11 mouse cellular contexts compared by ENCODE assay signal in the genomic region with DNA sequence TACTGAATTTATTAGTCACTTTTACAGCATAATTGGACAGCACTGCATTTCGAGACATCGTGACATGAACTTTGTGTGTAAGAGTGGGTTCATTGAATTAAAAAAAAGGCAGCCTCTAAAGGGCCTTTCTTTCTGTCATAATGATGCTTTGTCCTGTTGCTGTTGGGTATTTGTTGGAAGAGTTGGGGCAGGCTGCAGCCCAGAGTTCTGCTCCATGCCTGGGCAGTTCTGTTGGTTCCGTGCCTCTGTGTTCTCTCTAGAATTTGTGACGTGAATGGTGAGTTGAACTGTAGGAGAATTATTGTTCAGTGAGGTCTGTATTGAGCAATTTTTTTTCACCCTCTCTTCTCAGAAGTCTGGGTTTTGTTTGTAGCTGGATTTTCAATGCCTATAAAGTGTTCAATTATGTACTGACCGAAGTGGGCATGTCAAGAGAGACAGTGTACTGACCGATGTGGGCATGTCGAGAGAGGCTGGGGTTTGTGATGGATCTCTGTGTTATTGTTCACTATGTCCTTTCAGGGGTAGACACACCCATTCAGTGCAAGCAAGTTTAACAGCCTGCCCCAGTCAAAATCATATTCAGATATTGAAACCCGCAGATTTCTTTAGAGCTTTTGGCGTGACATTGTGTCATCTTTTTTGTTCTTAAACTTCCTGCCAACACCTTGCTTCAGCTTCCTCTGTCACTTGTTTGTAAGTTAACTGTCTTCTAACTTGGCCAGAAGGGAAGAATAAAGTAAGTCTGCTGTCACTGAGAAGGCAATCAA. TPM values are rescaled to one million over a fixed set of nuclear protein-coding genes. Genes with fewer than 3 reads are reported as not detected.
A peak's percentile ranks its signal among the peaks of the same experiment; 100 is the strongest.
DNase-seq lines count a peak whose midpoint lies in the region; ATAC-seq and TF ChIP-seq lines count a peak whose summit lies in the region.
"Had no signal": no experiment of that assay in that cellular context is flagged by ENCODE, and none has a peak within 500 bp of the region (broad histone marks: within the 10 kb centered on the region; RNA-seq: fewer than 3 reads in every experiment).

No protein-coding gene starts in this region.

- no peaks in the 10 kb centered on the region for H3K27me3 ChIP-seq in forebrain, embryonic 12.5 days
- no peaks in the 10 kb centered on the region for H3K27me3 ChIP-seq in forebrain, postnatal 0 days (ENCODE audit: insufficient read depth, low read length)
- H3K27me3 ChIP-seq in lung, embryonic 14.5 days (ENCODE audit: insufficient read depth, low read length): no peaks in the 10 kb centered on the region
- H3K27me3 ChIP-seq in liver, embryonic 11.5 days (replicated peaks; ENCODE audit: control insufficient read depth, insufficient read depth, low read length): no peaks in the 10 kb centered on the region
- no peaks in the 10 kb centered on the region for H3K27me3 ChIP-seq in small intestine, adult 2 months (ENCODE audit: control insufficient read depth, insufficient read depth, low read length)
- H3K27me3 ChIP-seq: hindbrain, embryonic 15.5 days; limb, embryonic 13.5 days had no signal

- no peak overlapping the region for H3K4me3 ChIP-seq in forebrain, embryonic 12.5 days (replicated peaks)
- H3K4me3 ChIP-seq in forebrain, postnatal 0 days (ENCODE audit: low read depth, low read length): no peak overlapping the region
- H3K4me3 ChIP-seq in lung, embryonic 14.5 days (ENCODE audit: low read depth, low read length): no peak overlapping the region
- H3K4me3 ChIP-seq in liver, embryonic 11.5 days (ENCODE audit: low read depth, low read length): peak overlapping the region; percentile 41
- peak overlapping the region; percentile 17; the same call in 1 of the 2 replicates for H3K4me3 ChIP-seq in small intestine, adult 2 months (ENCODE audit: low read depth, low read length)
- H3K4me3 ChIP-seq: hindbrain, embryonic 15.5 days; limb, embryonic 13.5 days had no signal

- 0 out of 2 replicates have a peak, but pooled peaks cover 5% of the 10 kb centered on the region for H3K36me3 ChIP-seq in forebrain, embryonic 12.5 days (replicated peaks)
- H3K36me3 ChIP-seq in forebrain, postnatal 0 days (ENCODE audit: insufficient read depth): no peaks in the 10 kb centered on the region
- H3K36me3 ChIP-seq in lung, embryonic 14.5 days (ENCODE audit: insufficient read depth): peaks cover 14% of the 10 kb centered on the region
- H3K36me3 ChIP-seq in liver, embryonic 11.5 days (ENCODE audit: control insufficient read depth, insufficient read depth, low read length): peaks cover 5% of the 10 kb centered on the region; the same call in 1 of the 2 replicates
- peaks cover 6% of the 10 kb centered on the region; the same call in 1 of the 2 replicates for H3K36me3 ChIP-seq in small intestine, adult 2 months (ENCODE audit: control insufficient read depth, insufficient read depth, low read length)
- H3K36me3 ChIP-seq: hindbrain, embryonic 15.5 days had no signal

- no peak for TF ChIP-seq POLR2A in small intestine, adult 2 months (IDR thresholded peaks at IDR 0.05; ENCODE audit: low read depth, low read length)

- peaks cover 16% of the 10 kb centered on the region for H3K4me1 ChIP-seq in forebrain, embryonic 12.5 days
- H3K4me1 ChIP-seq in forebrain, postnatal 0 days (ENCODE audit: insufficient read depth): no peaks in the 10 kb centered on the region
- H3K4me1 ChIP-seq in lung, embryonic 14.5 days (ENCODE audit: insufficient read depth): peaks cover 4% of the 10 kb centered on the region; the same call in 1 of the 2 replicates
- peaks cover 36% of the 10 kb centered on the region for H3K4me1 ChIP-seq in liver, embryonic 11.5 days (replicated peaks; ENCODE audit: control insufficient read depth, insufficient read depth, low read length)
- peaks cover 6% of the 10 kb centered on the region; the same call in 1 of the 2 replicates for H3K4me1 ChIP-seq in small intestine, adult 2 months (ENCODE audit: control insufficient read depth, insufficient read depth, insufficient read length, low read length)

- H3K9me3 ChIP-seq in forebrain, embryonic 12.5 days: no peaks in the 10 kb centered on the region
- H3K9me3 ChIP-seq in forebrain, postnatal 0 days (ENCODE audit: low read length): no peaks in the 10 kb centered on the region
- no peaks in the 10 kb centered on the region for H3K9me3 ChIP-seq in lung, embryonic 14.5 days (ENCODE audit: low read depth, low read length)
- H3K9me3 ChIP-seq in liver, embryonic 11.5 days (ENCODE audit: control insufficient read depth, low read length): no peaks in the 10 kb centered on the region
- H3K9me3 ChIP-seq: hindbrain, embryonic 15.5 days; limb, embryonic 13.5 days had no signal

- H3K4me2 ChIP-seq in forebrain, embryonic 12.5 days: peak overlapping the region; percentile 15
- H3K4me2 ChIP-seq in forebrain, postnatal 0 days (ENCODE audit: low read depth): no peak overlapping the region
- no peak overlapping the region for H3K4me2 ChIP-seq in lung, embryonic 14.5 days
- peak overlapping the region; percentile 58 for H3K4me2 ChIP-seq in liver, embryonic 11.5 days
- H3K4me2 ChIP-seq: hindbrain, embryonic 15.5 days; limb, embryonic 13.5 days had no signal

- WGBS in forebrain, embryonic 12.5 days: 45% methylated on average over 9 of the region's 9 CpGs
- 42% methylated on average over 9 of the region's 9 CpGs for WGBS in forebrain, postnatal 0 days
- WGBS in lung, embryonic 14.5 days: 70% methylated on average over 9 of the region's 9 CpGs
- WGBS in liver, embryonic 11.5 days: 68% methylated on average over 9 of the region's 9 CpGs
- WGBS in small intestine, adult 2 months: 64% methylated on average over 9 of the region's 9 CpGs

- no peak for DNase-seq in forebrain, postnatal 0 days
- DNase-seq in lung, embryonic 14.5 days: no peak
- no peak for DNase-seq in lung, postnatal 4 days
- DNase-seq in liver, embryonic 11.5 days (ENCODE audit: low spot score): no peak
- DNase-seq in embryo, embryonic 10 days (ENCODE audit: low spot score): no peak
- DNase-seq: adrenal gland, postnatal 36 days had no signal

- no peak for TF ChIP-seq CTCF in forebrain, postnatal 0 days (IDR thresholded peaks at IDR 0.05; ENCODE audit: low read depth)
- no peak for TF ChIP-seq CTCF in lung, embryonic 14.5 days (IDR thresholded peaks at IDR 0.05; ENCODE audit: low read depth)
- TF ChIP-seq CTCF in small intestine, adult 2 months (IDR thresholded peaks at IDR 0.05; ENCODE audit: extremely low read depth, insufficient read length, insufficient replicate concordance, low read depth, low read length): no peak

- peak overlapping the region; percentile 53; the same call in 1 of the 2 replicates for H3K27ac ChIP-seq in forebrain, embryonic 12.5 days
- H3K27ac ChIP-seq in forebrain, postnatal 0 days (ENCODE audit: low read depth, low read length): no peak overlapping the region
- H3K27ac ChIP-seq in lung, embryonic 14.5 days (ENCODE audit: low read depth): peak overlapping the region; percentile 21
- H3K27ac ChIP-seq in liver, embryonic 11.5 days (ENCODE audit: low read depth, low read length): peak overlapping the region; percentile 92
- H3K27ac ChIP-seq in small intestine, adult 2 months (ENCODE audit: insufficient read depth, low read depth, low read length): peak overlapping the region; percentile 69
- H3K27ac ChIP-seq: hindbrain, embryonic 15.5 days; limb, embryonic 13.5 days had no signal

- H3K9ac ChIP-seq in forebrain, embryonic 12.5 days: no peak overlapping the region
- H3K9ac ChIP-seq in forebrain, postnatal 0 days: no peak overlapping the region
- H3K9ac ChIP-seq in lung, embryonic 14.5 days: no peak overlapping the region
- H3K9ac ChIP-seq in liver, embryonic 11.5 days (ENCODE audit: low read depth, low read length): peak overlapping the region; percentile 61
- H3K9ac ChIP-seq: hindbrain, embryonic 15.5 days; limb, embryonic 13.5 days had no signal

- ATAC-seq in forebrain, embryonic 12.5 days (ENCODE audit: low FRiP score): no peak
- no peak for ATAC-seq in forebrain, postnatal 0 days
- ATAC-seq in lung, embryonic 14.5 days (ENCODE audit: insufficient read depth): no peak
- ATAC-seq in liver, embryonic 11.5 days (replicated peaks; ENCODE audit: low FRiP score): no peak
- no peak for ATAC-seq in megakaryocyte-erythroid progenitor cell, adult 5-6 weeks (replicated peaks; ENCODE audit: low FRiP score, low TSS enrichment, poor library complexity, severe bottlenecking)

RNA-seq across cellular contexts. Expression of gene Add3, which starts 54.7 kb away (rescaled TPM):
- polyA plus RNA-seq in forebrain, embryonic 12.5 days (2016; fragmentation: Nextera tagmentation; extraction: Ambion mirVana): 48.5 and 51.2 TPM in 2 replicates
- total RNA-seq in forebrain, postnatal 0 days (2014; rRNA removed): 51.9 and 52.6 TPM in 2 replicates
- polyA plus RNA-seq in forebrain, postnatal 0 days (2015; fragmentation: Nextera tagmentation; extraction: Ambion mirVana): 35.9 and 52.3 TPM in 2 replicates
- polyA plus RNA-seq in lung, embryonic 14.5 days (2014; fragmentation: Nextera tagmentation; extraction: Ambion mirVana): 119 and 123 TPM in 2 replicates
- 65.0 and 69.0 TPM in 2 replicates for polyA plus RNA-seq in liver, embryonic 11.5 days (2014; fragmentation: Nextera tagmentation; extraction: Ambion mirVana)
- 8.1 and 20.2 TPM in 2 replicates for polyA plus RNA-seq in small intestine, adult 2 months (2012; rRNA removed)
- 21.4 and 29.3 TPM in 2 replicates for total RNA-seq in megakaryocyte-erythroid progenitor cell, adult 5-6 weeks (2014; fragmentation: Nextera tagmentation)
- total RNA-seq in megakaryocyte-erythroid progenitor cell, adult 5-6 weeks (2017): 37.2 and 52.9 TPM in 2 replicates

Comparison
In these comparisons a context has a peak if more than half of its experiments do, and no peak if none do; other contexts are left out.
1. H3K4me2 ChIP-seq: peak in forebrain, embryonic 12.5 days (single experiment) and liver, embryonic 11.5 days (single experiment); none in forebrain, postnatal 0 days (single experiment) and lung, embryonic 14.5 days (single experiment).
2. H3K4me3 ChIP-seq: peak in liver, embryonic 11.5 days (single experiment) and small intestine, adult 2 months (single experiment); none in forebrain, embryonic 12.5 days (single experiment), forebrain, postnatal 0 days (single experiment) and lung, embryonic 14.5 days (single experiment).